ENCODE assay signal across 8 mouse cellular contexts in the genomic region with DNA sequence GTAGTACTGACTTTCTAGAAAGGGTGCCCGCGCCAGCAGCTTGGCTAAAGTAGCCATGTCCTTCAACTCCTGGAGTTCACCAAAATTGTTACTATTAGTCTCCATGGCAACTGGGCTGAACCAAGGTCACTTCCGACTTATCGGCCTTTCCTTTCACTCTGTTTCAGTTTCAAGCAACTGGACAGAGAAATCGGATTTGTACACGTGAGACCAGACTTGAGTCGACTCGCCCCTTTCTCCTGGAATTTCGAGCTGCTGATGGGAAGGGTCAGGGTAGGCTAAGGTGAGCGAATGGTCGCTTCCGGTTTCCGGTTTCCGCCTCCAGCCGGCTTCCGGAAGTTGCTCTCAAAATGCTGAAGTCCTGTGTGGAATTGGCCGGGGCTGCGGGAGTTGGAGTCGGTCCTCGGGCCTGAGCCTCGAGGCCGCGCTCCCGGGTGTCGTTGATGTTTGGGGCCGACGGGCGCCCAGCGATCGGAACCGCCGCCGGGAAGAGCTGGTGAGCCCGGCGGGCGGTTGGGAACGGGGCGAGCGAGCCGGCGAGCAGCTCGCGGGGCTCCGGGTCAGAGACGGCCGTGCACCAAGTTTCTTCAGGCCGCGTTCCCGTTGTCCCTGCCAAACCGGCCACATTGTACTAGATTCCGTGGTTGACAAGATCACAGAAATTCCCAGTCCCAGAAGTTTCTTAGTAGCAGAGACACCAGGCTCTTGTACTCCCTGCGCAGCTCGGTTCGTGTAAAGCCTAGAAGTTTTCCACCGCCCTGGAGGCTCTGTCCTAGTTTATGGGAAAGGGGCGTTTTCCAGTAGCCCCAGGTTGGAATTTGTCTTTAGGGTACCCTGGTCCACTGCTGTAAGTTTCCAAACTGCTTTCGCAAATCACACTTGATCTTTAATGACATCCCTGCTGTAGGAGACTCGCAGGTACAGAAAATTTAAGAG. TPM values are rescaled to one million over a fixed set of nuclear protein-coding genes. Genes with fewer than 3 reads are reported as not detected.
DNase-seq lines count a peak whose midpoint lies in the region; ATAC-seq lines count a peak whose summit lies in the region.

A gene (minus strand): TSS at position 285 of the 936 bp plus-strand sequence.
A gene (plus strand): TSS at position 328 of the 936 bp plus-strand sequence.

- H3K4me1 ChIP-seq in hindbrain, embryonic 14.5 days (replicated peaks; ENCODE audit: control insufficient read depth, insufficient read depth, low read length): 0 out of 2 replicates have a peak, but pooled peaks cover 5% of the 10 kb centered on the region

- under 1% methylated on average over 58 of the region's 58 CpGs for WGBS in hindbrain, embryonic 14.5 days

- H3K27me3 ChIP-seq in hindbrain, embryonic 14.5 days (ENCODE audit: control insufficient read depth, insufficient read depth, low read length): no peaks in the 10 kb centered on the region

- peak within 1 kb of the TSS; percentile 73 for H3K4me2 ChIP-seq in hindbrain, embryonic 14.5 days (replicated peaks)

- H3K9me3 ChIP-seq in hindbrain, embryonic 14.5 days (ENCODE audit: control insufficient read depth, low read length): no peaks in the 10 kb centered on the region

- H3K27ac ChIP-seq in hindbrain, embryonic 14.5 days: peak within 1 kb of the TSS; percentile 78

- peak within 1 kb of the TSS; percentile 80 for H3K4me3 ChIP-seq in hindbrain, embryonic 14.5 days (replicated peaks; ENCODE audit: low read length)

- H3K9ac ChIP-seq in hindbrain, embryonic 14.5 days: peak within 1 kb of the TSS; percentile 78

- no peaks in the 10 kb centered on the region for H3K36me3 ChIP-seq in hindbrain, embryonic 14.5 days (replicated peaks; ENCODE audit: control insufficient read depth, insufficient read depth)

- DNase-seq in R1 (ENCODE audit: low read depth, low spot score): peak; percentile 94
- DNase-seq in cerebellum, postnatal 14 days: peak; percentile 83 to 85
- DNase-seq in frontal cortex, postnatal 25 days (ENCODE audit: low spot score in 2 of 2): peak; percentile 49 to 66
- peak; percentile 79 for DNase-seq in hindbrain, embryonic 14.5 days (ENCODE audit: low spot score)
- DNase-seq in left cerebral cortex, adult 11 months (ENCODE audit: low spot score): peak; percentile 40
- DNase-seq in lung, postnatal 4 days: peak; percentile 86
- peak; percentile 68 for DNase-seq in retina, postnatal 7 days (ENCODE audit: low read depth, low spot score)
- peak; percentile 77 for DNase-seq in urinary bladder, postnatal 14 days (ENCODE audit: low spot score)

- peak; percentile 85 for ATAC-seq in hindbrain, embryonic 14.5 days (ENCODE audit: low FRiP score)

RNA-seq across cellular contexts. Expression of the first gene that starts in this region (rescaled TPM):
- 0.97 and 2.8 TPM in 2 replicates for polyA plus RNA-seq in hindbrain, embryonic 14.5 days (2014; fragmentation: Nextera tagmentation; extraction: Ambion mirVana)

RNA-seq across cellular contexts. Expression of the second gene that starts in this region (rescaled TPM):
- polyA plus RNA-seq in hindbrain, embryonic 14.5 days (2014; fragmentation: Nextera tagmentation; extraction: Ambion mirVana): 17.3 and 17.5 TPM in 2 replicates

Comparison
In these comparisons a context has a peak if more than half of its experiments do, and no peak if none do; other contexts are left out.
1. Peak in every context shown above with its lines: DNase-seq, ATAC-seq, H3K4me3 ChIP-seq and H3K27ac ChIP-seq.
2. DNase-seq: peak in every context shown above with its lines; median percentile 94 in R1; 86 in lung, postnatal 4 days; 84 in cerebellum, postnatal 14 days; 79 in hindbrain, embryonic 14.5 days; 77 in urinary bladder, postnatal 14 days; 68 in retina, postnatal 7 days; 58 in frontal cortex, postnatal 25 days; 40 in left cerebral cortex, adult 11 months.